Mouse (Mus musculus): ENCODE data around the gene Slc39a7.
A peak's percentile ranks its signal among the peaks of the same experiment; 100 is the strongest.
"Not testable (repeated sequence)": the region's sequence is repeated elsewhere in the genome, so short reads cannot be mapped to it uniquely, and the experiment has no call there.

The Slc39a7 gene

DNA sequence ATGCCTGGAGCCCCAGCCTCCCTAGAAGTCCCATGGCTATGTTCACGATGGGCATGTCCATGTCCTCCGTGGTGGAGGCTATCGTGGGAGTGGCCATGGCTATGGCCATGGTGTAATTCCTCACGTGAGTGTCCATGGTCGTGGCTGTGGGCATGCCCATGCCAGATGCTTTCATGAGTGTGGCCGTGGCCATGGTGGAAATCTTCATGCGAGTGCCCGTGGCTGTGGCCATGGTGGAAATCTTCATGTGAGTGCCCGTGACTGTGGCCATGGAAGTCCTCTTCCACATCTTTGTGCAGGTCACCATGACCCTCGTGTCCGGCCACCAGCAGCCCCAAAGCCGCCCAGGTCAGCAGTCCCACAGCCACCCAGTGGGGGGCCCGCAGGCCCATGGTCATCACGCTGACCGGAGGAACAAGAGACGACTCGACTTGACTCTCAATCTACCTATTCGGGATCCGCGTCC, 588 bp downstream of the Slc39a7 start:
- no peak for DNase-seq (ENCODE audit: low read depth, low spot score)

DNA sequence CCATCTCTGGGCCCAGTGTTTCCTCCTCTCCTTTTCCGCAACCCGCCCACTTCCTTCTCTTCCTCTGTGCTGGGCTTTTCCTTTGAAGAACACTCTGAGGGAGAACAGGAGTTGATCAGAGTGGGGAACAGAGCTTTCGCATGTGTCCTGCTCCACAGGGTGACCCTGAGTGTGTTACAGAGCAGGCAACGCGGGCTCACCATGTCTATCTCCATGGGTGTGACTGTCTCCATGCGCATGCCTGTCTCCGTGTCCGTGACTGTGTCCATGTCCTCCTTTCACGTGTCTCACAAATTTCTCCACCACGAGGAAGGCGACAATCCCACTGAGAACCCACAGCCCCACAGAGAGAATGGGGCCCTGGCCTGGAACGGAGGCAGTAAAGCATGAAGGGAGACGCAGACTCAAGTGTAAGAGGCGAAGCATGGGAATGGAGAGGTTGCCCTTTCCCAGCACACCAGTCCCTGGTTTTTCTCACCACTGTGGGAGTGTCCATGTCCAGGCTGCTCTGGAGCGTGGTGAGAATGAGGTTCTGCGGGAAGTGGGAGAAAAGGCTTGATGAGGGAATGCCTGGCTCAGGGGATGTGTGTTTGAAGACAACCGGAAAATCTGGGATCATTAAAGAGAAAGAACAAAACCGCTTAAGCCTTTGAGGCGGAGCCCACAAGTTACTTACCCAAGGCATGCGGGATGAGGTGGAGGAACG, 1.4 kb downstream of the Slc39a7 start:
- no peak for DNase-seq (ENCODE audit: low read depth, low spot score)

DNA sequence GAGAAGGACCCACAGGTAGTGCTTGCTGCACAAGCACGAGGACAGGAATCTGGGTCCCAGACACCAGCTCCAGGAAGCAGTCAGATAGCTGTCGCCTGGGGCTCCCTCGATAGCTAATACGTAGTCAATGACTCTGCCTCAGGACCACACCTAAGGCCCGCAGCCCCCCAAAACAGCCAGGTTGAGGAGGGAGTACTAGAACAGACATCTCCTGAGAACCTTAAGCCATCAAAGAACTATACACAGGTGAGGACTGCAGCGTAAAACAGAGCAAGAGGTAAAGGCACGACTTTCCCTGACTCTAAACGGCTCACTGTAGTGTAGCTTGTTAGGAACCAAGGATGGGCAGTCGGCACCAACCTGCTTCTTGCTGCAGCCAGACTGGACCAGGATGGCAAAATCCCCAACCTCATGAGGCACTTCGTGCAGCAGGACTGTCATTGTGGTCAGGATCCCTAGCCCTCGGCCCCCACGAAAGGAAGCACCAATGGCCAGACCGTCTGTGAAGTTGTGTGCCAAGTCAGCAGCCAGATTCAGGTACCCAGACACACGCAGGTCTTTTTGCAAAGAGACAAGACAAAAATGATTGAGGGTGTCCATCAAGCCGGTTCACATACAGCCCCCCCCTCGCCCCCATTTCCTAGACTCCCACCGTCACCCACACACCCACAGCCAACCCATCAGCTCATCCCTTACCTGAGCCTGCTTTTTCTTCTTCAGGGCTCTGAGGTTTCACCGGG, 2.2 kb downstream of the Slc39a7 start:
- no peak for DNase-seq (ENCODE audit: low read depth, low spot score)

DNA sequence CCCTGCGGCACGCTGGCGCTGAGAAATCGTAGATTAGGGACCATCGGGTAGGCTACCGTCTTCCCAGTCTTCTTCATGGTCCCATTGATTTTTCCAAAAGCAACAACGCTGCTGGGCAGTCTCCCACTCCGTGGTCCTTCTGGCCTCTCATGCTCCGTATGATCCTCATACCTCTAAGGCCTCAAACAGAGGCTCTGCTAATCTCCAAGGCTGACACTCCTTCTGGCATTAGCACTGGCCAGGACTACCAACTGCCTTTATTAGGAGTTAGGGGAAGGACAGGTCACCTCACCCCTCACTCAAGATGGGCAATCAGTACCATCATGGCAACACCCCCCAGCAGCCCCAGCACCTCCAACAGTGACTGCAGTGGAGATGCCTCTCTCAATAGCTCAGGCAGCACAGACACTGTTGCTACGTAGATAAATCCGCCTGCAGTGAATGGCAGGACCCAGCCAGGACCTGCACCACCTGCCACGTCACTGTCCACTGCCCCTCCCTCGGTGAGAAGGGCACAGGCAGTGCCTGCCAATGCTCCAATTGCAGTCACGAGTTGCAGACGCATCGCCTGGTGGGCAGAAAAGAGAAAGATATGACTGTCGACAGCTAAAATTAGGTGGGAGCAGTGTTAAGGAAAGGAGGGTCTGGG, 2.9 kb downstream of the Slc39a7 start:
- no peak for DNase-seq (ENCODE audit: low read depth, low spot score)

DNA sequence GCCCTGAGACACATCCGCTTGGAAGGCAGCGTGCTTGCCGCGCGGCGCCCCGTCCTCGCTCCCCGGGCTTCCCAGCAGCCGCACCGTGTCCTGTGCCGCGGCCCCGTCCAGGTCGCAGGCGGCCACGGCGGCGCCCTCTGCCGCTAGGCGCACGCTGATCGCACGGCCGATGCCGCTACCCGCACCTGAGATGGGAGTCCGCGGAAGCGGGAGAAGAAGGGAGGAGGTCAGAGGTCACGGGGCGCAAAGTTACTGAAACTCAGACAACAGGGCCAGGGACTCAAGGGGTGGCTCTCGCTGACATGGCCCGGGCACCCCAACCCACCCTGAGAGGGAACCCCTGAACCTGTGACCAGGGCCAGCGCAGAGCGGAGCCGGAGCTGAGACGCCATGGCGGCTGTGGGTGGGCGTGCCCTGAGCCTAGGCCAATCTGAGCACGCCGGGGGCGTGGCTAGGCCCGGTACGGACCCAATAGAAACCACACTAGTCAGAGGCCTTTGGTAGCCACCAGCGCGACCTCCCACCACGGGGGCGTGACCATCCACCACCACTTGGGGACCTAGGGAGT, 3.7 kb downstream of the Slc39a7 start, which contains the start of gene H2-Ke6:
TSS of gene H2-Ke6 (minus strand) at position 405 of the 568 bp plus-strand sequence.
- peak; percentile 97 for DNase-seq (ENCODE audit: low read depth, low spot score)

DNA sequence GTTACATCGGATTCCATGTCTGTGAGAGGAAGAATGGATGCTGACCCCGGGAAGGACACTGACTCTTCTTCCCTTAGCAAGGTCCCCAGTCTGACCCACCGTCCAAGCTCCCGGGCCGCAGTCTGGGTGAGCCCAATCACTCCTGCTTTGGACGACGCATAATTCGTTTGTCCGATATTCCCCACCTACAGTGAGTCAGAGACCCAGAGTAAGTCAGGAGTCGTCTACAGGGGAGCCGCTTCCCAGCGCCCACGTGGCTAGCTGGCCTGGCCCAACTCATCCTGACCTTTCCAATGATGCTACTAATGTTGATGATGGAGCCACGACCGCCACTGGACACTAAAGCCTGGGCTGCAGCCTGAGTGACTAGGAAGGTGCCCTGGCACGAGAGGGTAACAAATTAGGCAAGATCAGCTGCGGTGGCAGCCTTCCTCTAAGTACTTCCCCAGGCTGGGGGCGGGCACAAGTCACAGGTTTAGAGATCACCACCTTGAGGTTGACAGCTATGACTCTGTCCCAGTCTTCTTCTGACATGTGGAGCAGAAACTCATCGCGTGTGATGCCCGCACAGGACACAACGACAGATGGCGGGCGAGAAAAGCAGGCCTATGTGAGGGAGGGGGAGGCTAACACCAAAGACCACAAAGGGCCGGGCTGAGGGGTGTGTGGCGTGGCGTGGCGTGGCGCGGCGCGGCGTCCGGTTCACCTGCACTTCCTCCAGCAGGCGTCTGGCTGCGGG, 4.4 kb downstream of the Slc39a7 start:
- DNase-seq (ENCODE audit: low read depth, low spot score): peak; percentile 68

DNA sequence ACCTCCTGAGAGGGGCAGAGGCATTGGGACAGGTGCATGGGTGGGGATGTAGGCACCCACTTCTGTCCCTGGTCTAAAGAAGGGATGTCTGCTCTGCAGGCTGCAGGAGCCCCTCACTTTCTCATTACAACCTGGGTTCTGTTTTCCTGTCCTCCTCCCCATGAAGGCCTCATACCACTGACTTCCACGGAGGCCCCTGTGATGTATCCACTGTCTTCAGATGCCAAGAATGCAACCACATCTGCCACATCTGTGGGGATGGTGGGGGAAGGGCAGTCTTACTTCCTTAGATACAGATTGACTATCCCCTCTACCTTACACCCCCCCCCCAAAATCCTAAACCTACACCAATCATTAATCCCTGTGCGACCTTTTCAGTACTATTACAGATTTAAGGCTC, 5.3 kb downstream of the Slc39a7 start:
- no peak for DNase-seq (ENCODE audit: low read depth, low spot score)

DNA sequence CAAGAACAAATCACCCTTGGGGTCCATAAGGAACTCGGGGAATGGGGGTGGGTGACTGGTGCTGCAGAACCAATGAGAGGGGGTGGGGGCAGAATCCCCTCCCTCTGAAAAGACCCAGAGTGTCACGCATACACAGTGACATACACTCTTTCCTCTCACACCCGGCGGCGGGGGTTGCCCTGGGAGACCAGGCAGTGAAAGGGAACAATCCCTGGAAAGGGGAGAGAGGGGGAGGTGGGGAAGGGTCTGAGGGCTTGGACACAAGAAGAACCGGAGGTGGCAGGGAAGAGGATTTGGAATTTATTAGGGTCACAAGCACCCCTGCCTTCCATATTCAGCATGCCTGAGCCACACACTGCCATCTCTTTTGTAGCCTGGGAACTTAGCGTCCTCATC, 5.7 kb downstream of the Slc39a7 start:
- peak; percentile 61 for DNase-seq (ENCODE audit: low read depth, low spot score)

DNA sequence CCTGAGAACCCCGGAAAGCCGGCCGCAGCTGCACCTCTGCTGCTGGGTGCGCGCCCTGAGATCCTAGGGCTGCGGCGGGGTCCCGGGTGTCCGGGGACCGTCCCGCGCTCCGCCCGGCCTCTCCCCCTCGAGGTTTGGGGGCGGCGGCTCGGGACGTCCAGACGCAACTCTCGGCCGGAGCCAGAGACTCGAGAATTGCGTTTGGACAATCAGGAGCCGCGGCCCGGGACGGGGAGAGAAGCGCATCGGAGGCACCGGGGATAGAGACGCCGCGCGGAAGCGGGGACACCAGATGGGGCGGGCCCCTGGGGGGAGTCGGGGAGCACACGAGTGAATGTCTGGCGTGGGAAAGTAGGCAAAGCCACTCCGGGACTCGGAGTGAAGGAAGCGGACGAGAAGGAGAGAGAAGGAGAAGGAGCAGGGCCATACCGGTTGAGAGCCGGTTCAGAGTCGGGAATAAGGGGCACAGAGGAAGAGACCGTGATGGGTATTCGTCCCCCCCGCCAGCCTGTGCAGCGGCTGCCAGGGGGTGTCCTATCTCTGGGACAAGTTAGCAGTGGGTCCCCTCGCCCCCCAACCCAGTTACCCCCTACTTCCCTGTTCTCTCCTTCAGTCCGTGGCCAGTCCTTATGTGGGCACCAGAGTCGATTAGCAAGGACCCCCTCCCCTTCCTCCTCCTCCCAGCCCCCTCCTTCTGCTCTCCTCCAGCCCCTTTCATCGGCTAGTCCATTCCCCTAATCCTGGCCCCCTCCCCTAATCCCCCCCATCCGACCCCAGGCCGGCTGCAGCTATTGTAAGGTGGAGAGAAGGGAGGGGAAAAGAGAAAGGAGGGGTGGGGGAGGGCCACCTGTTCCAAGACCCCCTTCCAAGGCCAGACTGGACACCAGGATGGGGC, 6.4 kb downstream of the Slc39a7 start:
- DNase-seq (ENCODE audit: low read depth, low spot score): peak; percentile 57

DNA sequence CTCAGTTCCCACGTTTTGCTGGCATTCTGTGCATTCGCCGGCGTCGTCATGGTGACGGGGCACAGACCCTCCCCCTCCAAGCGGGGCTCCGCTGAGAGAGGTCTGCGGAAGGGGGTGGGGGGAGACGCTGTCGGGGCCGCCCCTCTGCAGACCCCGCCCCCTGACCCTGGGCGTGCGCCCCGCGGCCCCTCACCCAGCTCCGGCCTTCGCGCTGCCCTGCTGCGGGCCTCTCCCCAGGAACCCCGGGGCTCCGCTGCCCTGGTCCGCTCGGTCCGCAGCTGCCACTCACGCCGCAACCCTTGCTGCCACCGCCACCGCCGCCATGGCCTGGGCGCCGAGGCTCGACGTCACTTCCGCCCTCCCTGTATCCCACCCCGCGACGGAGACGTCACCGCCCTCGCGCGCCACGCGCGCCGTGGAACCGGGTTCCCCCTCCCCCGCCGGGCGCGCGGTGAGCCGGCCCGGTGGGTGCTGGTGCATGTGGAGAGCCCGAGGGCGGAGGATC, 7.1 kb downstream of the Slc39a7 start, which contains the start of gene Ring1:
TSS of gene Ring1 (minus strand) at position 364 of the 505 bp plus-strand sequence.
- peak; percentile 94 for DNase-seq (ENCODE audit: low read depth, low spot score)

DNA sequence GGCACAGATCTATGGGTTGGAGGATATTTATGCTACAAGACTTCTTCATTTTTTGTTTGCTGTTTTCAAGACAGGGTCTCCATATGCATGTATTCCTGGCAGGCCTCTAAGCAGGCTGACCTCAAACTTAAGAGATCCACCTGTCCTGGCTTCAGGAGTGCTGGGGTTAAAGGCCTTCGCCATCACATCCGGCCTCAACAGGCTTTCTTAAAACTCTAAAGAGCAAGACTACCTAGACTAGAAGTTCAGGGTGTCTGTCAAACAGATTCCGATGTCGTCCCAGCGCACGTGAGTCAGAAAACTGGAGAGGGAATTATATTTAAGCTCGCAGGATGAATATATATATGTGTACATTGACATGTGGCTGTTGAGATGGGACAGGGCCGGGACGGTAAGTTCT, 7.8 kb downstream of the Slc39a7 start:
- no peak for DNase-seq (ENCODE audit: low read depth, low spot score)

DNA sequence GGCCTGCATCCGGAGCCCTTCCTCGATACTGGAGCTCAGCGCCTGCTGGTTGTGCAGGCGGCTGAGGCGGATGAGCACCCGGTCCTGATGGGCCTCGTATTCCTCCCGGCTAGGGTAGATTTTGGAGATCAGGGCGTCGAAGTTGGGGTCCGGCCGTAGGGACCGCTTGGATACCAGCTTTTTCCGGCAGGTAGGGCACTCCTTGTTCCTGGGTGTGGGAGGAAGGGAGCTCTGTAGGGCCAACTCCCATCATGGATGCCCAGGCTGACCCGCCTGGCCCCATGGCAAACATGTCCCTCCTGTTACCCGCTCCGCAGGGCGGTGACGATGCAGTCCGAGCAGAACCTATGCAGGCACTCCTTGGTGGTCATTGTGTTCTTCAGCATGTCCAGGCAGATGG, 8.5 kb downstream of the Slc39a7 start:
- no peak for DNase-seq (ENCODE audit: low read depth, low spot score)

DNA sequence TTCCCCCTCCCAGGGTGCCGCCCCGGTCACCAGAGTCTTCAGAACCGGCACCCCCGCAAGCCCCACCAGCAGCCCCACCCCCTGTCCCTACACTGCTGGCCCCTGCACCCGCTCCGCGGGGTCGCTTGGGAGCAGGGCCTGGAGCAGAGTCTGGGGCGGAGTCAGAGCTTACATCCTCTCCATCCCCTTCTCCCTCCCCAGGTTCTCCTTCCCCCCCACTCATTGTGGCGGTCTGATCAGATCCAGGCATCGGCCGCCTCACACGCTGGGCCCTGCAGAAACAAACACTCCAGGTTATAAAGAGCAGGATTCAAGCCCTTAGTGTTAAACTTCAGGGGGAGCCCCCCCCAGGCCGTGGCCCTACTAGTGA, 9.1 kb downstream of the Slc39a7 start:
- DNase-seq (ENCODE audit: low read depth, low spot score): no peak

DNA sequence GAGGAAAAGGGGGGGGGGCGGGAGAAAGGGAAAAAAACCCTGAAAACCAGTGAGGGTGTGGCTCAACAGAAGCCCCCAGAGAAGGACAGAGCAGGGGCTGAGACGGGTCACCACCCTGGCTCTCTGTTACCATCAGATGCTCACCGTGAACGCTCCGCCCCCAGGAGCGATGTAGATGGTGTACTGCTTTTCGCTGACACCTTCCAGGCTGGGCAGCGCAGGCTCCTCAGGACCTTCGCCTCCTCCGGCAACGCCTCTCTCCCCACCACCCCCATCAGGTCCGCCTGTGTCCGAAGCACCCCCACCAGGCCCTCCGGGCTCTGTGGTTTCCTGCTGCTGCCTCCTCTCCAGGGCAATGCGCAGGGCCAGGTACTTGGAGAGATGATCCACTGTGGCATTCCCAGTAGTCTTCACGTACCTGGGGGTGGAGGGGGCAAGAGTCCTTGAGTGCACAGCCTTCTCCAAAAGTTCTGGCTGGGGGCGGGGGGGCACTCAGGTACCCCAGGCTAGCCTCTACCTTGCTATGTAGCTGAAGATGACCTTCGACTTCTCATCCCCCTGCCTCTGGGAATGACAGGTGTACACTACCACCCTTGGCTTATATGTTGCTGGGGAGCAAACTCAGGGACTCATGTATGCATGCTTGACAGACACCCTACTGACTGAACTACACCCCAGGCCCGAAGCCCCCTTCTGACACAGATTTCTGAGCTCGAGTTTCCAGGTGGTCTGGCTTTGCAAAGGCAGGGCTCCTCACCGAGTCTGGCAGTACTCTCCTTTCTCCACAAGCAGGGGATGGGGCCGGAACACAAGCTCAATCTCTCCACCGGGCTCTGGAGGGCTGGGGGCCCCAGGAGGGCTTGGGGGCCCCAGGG, 9.7 kb downstream of the Slc39a7 start:
- DNase-seq (ENCODE audit: low read depth, low spot score): no peak

DNA sequence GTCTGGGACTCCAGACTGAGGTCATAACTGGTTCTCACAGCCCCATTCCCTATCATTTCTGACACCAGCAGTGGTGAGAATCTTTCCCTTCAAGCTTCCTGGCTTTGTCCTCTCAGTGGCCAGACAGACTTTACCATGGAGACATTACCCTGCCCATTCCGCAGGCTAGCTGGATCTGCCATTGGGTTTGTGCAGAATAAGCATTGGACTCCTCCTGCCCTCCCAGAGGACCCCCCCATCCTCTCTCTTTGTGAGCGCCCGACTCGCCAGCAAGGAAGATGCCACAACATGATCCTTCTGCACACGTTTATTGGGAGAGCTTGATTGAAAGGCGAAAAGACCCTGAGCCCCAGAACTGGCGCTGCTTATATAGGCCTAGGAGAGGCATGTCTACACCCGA, 18.0 kb downstream of the Slc39a7 start:
- DNase-seq (ENCODE audit: low read depth, low spot score): no peak

DNA sequence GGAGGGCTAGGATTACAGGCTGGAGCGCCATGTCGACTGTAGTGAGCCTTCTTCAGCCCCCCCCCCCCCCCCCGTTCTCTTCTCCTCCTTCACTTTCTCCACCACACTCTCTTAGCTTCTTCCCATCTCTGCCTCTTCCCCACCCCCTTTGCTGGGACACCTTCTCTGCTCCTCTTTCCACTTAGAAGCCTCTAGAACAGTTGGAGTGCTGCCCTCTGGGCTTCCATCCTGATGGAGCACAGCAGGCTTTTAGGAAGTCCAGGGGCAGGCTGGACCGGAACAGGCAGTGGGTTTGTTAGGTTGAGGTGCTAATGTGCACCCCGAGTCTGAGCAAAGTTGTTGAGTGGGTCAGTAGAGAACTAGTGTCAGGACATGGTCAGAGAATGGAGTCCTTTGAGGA, 21.3 kb downstream of the Slc39a7 start:
- no peak for DNase-seq (ENCODE audit: low read depth, low spot score)

DNA sequence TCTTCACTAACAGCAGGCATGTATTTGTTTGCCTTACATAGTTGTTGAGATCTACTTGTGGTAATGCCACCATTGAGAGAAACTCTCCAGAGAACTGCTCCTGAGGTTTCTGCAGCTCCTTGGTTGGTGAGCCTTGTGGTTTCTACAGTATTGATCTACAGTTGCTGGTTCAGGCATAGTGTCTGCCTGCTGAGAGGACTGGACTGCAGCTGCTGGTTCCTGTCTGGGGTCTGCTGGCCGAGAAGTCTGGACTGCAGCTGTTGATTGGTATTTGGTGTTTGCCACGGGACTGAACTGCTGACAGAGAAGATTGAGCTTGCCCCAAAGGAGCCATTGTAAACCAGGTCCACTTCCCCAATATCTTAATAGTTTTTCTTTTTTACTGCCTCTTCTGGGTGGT, 24.9 kb downstream of the Slc39a7 start:
- DNase-seq (ENCODE audit: low read depth, low spot score): no peak

DNA sequence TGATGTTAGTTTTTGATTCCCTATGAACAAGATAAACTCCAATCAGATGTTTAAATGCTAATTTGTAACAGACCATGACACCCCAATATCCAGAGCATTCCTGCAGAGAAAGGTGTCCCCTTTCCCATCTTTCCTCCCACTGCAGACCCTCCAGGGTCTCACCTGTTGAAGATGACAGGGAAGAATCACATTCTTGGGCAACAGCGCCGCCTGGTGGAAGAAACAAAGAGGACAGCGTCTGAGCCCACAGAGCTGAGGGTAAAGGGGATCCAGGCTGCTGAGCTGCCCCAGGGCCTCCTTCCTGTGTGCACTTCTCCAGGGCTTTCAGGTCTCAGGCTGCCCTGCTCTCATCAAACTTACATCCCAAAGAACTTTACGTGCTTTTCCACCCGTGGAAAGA, 28.1 kb downstream of the Slc39a7 start:
- peak; percentile 74 for DNase-seq (ENCODE audit: low read depth, low spot score)

DNA sequence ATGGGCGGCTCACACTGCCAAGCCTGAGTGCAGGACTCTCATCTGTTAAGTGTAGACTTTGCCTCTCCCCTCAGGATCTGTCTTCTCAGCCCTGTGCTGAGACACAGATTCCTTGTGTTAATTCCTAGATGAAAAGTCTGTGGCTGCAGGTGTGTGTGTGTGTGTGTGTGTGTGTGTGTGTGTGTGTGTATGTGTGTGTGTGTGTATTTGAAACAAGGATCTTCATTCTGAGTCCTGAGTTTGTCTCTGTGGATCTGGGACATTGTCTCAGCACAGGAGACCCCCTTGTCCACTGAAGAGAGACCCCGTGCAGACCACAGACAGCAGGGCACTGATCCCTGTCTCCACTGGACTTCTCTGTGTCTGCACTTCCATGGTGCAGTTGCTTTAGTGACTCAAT, 30.7 kb downstream of the Slc39a7 start:
- DNase-seq (ENCODE audit: low read depth, low spot score): not testable (repeated sequence)
